Mouse (Mus musculus) layer of hippocampus, adult 8-10 months (tissue): ENCODE measurements around the gene Gm9964. TPM values are rescaled to one million over a fixed set of nuclear protein-coding genes. Genes with fewer than 3 reads are reported as not detected.
A peak's percentile ranks its signal among the peaks of the same experiment; 100 is the strongest.
"Not testable (repeated sequence)": the region's sequence is repeated elsewhere in the genome, so short reads cannot be mapped to it uniquely, and the experiment has no call there.

Experiments used
- DNase-seq, 2 experiments: peaks; one replicate each; pipeline ENCODE4 v3.0.0; 2022; ENCODE audit warnings: low spot score in 2 of 2
- total RNA-seq, 4 experiments: library from RNA; stranded (reverse); gene quantifications; 2 replicates each; pipeline ENCODE4 v1.2.4; 2022

The Gm9964 gene
- 1 to 10 TPM in 1 of 4 experiments, under 1 TPM in 2, not detected in 1; 0.48 to 1.2 (median 0.74) TPM for total RNA-seq

GRCm38 (mm10) chr11:79296856-79297491, at the start of gene Gm9964:
Gm9964 (minus strand) TSS chr11:79296906.
- DNase-seq = no peak

- DNase-seq = no peak
Measured at GRCm38 (mm10) chr11:79339808-79340781, 43.4 kb upstream of the Gm9964 start.

- DNase-seq = peak; percentile 95
Measured at GRCm38 (mm10) chr11:79339234-79339807, 42.6 kb upstream of the Gm9964 start, which contains the start of gene Nf1. Nf1 (plus strand) TSS chr11:79339693.

- DNase-seq = no peak
Measured at GRCm38 (mm10) chr11:79338621-79339020, 41.9 kb upstream of the Gm9964 start.

- DNase-seq = no peak
Measured at GRCm38 (mm10) chr11:79336722-79337267, 40.1 kb upstream of the Gm9964 start.

GRCm38 (mm10) chr11:79335077-79335476, 38.4 kb upstream of the Gm9964 start:
- DNase-seq = no peak

GRCm38 (mm10) chr11:79329585-79329984, 32.9 kb upstream of the Gm9964 start:
- no peak for DNase-seq

- DNase-seq = no peak
Measured at GRCm38 (mm10) chr11:79328060-79328459, 31.4 kb upstream of the Gm9964 start.

- DNase-seq = no peak
Measured at GRCm38 (mm10) chr11:79327106-79327505, 30.4 kb upstream of the Gm9964 start.

- DNase-seq = no peak
Measured at GRCm38 (mm10) chr11:79325663-79326062, 29.0 kb upstream of the Gm9964 start.

GRCm38 (mm10) chr11:79323985-79324685, 27.4 kb upstream of the Gm9964 start:
- no peak for DNase-seq

- no peak for DNase-seq
Measured at GRCm38 (mm10) chr11:79319807-79320206, 23.1 kb upstream of the Gm9964 start.

- DNase-seq = no peak
Measured at GRCm38 (mm10) chr11:79316807-79317345, 20.2 kb upstream of the Gm9964 start.

GRCm38 (mm10) chr11:79310467-79310866, 13.8 kb upstream of the Gm9964 start:
- no peak for DNase-seq

- DNase-seq = no peak
Measured at GRCm38 (mm10) chr11:79307560-79308200, 11.0 kb upstream of the Gm9964 start.

- DNase-seq = no peak
Measured at GRCm38 (mm10) chr11:79306996-79307395, 10.3 kb upstream of the Gm9964 start.

- DNase-seq = no peak
Measured at GRCm38 (mm10) chr11:79306510-79306909, 9.8 kb upstream of the Gm9964 start.

- no peak for DNase-seq
Measured at GRCm38 (mm10) chr11:79305697-79306340, 9.1 kb upstream of the Gm9964 start.

GRCm38 (mm10) chr11:79304245-79304644, 7.5 kb upstream of the Gm9964 start:
- DNase-seq = not testable (repeated sequence)

GRCm38 (mm10) chr11:79303109-79303508, 6.4 kb upstream of the Gm9964 start:
- DNase-seq = no peak
